ENCODE assay signal across 10 mouse cellular contexts in the genomic region with DNA sequence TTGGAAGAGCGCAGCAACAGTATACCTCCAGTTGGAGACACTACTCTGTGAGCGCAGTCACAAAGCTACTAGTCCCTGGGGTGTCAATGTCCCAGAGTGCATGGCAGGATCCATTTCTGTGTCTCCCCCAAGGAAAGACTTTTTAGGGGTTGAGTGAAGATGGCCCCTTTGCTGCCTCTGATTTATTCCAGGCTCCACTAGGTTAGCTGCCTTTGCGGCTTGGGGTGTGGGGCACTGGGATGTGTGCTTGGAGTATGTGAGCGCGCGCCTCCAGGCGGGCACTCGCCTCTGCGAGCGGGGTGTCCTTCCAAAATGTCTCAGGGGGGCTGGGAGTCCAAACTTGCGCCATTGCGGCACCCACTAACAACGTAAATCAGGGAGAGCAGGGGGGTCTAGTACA. TPM values are rescaled to one million over a fixed set of nuclear protein-coding genes. Genes with fewer than 3 reads are reported as not detected.
DNase-seq lines count a peak whose midpoint lies in the region; ATAC-seq lines count a peak whose summit lies in the region.
"Had no signal": no experiment of that assay in that cellular context is flagged by ENCODE, and none has a peak within 500 bp of the region (broad histone marks: within the 10 kb centered on the region; RNA-seq: fewer than 3 reads in every experiment).

No protein-coding gene starts in this region.

- no peaks in the 10 kb centered on the region for H3K9me3 ChIP-seq in heart, embryonic 13.5 days
- H3K9me3 ChIP-seq in hindbrain, embryonic 10.5 days: no peaks in the 10 kb centered on the region
- no peaks in the 10 kb centered on the region for H3K9me3 ChIP-seq in midbrain, embryonic 10.5 days (replicated peaks)

- no peaks in the 10 kb centered on the region for H3K4me1 ChIP-seq in heart, embryonic 13.5 days
- H3K4me1 ChIP-seq in hindbrain, embryonic 10.5 days (replicated peaks): 0 out of 2 replicates have a peak, but pooled peaks cover 3% of the 10 kb centered on the region
- peaks cover 3% of the 10 kb centered on the region; the same call in 1 of the 2 replicates for H3K4me1 ChIP-seq in midbrain, embryonic 10.5 days

- WGBS in heart, embryonic 13.5 days: 11% methylated on average over 13 of the region's 13 CpGs
- WGBS in hindbrain, embryonic 10.5 days: 13% methylated on average over 13 of the region's 13 CpGs
- 16% methylated on average over 13 of the region's 13 CpGs for WGBS in midbrain, embryonic 10.5 days

- peak overlapping the region; percentile 61 for H3K4me3 ChIP-seq in heart, embryonic 13.5 days
- H3K4me3 ChIP-seq in hindbrain, embryonic 10.5 days: peak overlapping the region; percentile 54
- H3K4me3 ChIP-seq in midbrain, embryonic 10.5 days: peak overlapping the region; percentile 58

- H3K36me3 ChIP-seq in heart, embryonic 13.5 days: no peaks in the 10 kb centered on the region
- H3K36me3 ChIP-seq in hindbrain, embryonic 10.5 days: no peaks in the 10 kb centered on the region
- H3K36me3 ChIP-seq in midbrain, embryonic 10.5 days: no peaks in the 10 kb centered on the region

- DNase-seq in heart, adult 11 months: no peak
- peak; percentile 15 to 49 for DNase-seq in cerebellum, postnatal 14 days
- DNase-seq in hindbrain, embryonic 10.5 days (ENCODE audit: low spot score): peak; percentile 19
- DNase-seq in midbrain, embryonic 10.5 days (ENCODE audit: low spot score): peak; percentile 29
- DNase-seq in yolk sac, embryonic 10.5 days (ENCODE audit: low spot score): peak; percentile 1
- DNase-seq in urinary bladder, postnatal 14 days (ENCODE audit: low spot score): no peak
- no peak for DNase-seq in B cell, adult 2 months

- H3K4me2 ChIP-seq in heart, embryonic 13.5 days: peak overlapping the region; percentile 81

- ATAC-seq in heart, embryonic 13.5 days (ENCODE audit: extremely low read depth, insufficient number of reproducible peaks, low FRiP score, low TSS enrichment): no peak

- H3K9ac ChIP-seq in heart, embryonic 13.5 days: 0 out of 2 replicates have a peak overlapping the region, but pooled peaks have one; percentile 19

- peaks cover 4% of the 10 kb centered on the region; the same call in 1 of the 2 replicates for H3K27me3 ChIP-seq in heart, embryonic 13.5 days (replicated peaks)
- H3K27me3 ChIP-seq in hindbrain, embryonic 10.5 days (ENCODE audit: insufficient read depth, poor library complexity, severe bottlenecking): peaks cover 5% of the 10 kb centered on the region; the same call in 1 of the 2 replicates
- H3K27me3 ChIP-seq in midbrain, embryonic 10.5 days (ENCODE audit: low read depth, poor library complexity, severe bottlenecking): peaks cover 11% of the 10 kb centered on the region; the same call in 1 of the 2 replicates
- H3K27me3 ChIP-seq: CH12.LX had no signal

- H3K27ac ChIP-seq in heart, embryonic 13.5 days (replicated peaks): no peak overlapping the region
- no peak overlapping the region for H3K27ac ChIP-seq in hindbrain, embryonic 10.5 days
- no peak overlapping the region for H3K27ac ChIP-seq in midbrain, embryonic 10.5 days (replicated peaks)
- H3K27ac ChIP-seq: macrophage had no signal

RNA-seq across cellular contexts. Expression of gene Pcdh11x, which starts 1.6 kb away (rescaled TPM):
- polyA plus RNA-seq in heart, embryonic 13.5 days (2015; fragmentation: Nextera tagmentation; extraction: Ambion mirVana): 4.0 and 4.6 TPM in 2 replicates
- polyA plus RNA-seq in hindbrain, embryonic 10.5 days (2016; fragmentation: Nextera tagmentation; extraction: Ambion mirVana): 1.9 and 3.5 TPM in 2 replicates
- polyA plus RNA-seq in midbrain, embryonic 10.5 days (2016; fragmentation: Nextera tagmentation; extraction: Ambion mirVana): 2.0 and 3.1 TPM in 2 replicates
- polyA plus RNA-seq: macrophage had no signal

RNA-seq across cellular contexts. Expression of gene H2afb3, which starts 21.2 kb away (rescaled TPM):
- polyA plus RNA-seq in heart, embryonic 13.5 days (2015; fragmentation: Nextera tagmentation; extraction: Ambion mirVana): not detected in 2 replicates
- polyA plus RNA-seq in hindbrain, embryonic 10.5 days (2016; fragmentation: Nextera tagmentation; extraction: Ambion mirVana): not detected in 2 replicates
- not detected in 2 replicates for polyA plus RNA-seq in midbrain, embryonic 10.5 days (2016; fragmentation: Nextera tagmentation; extraction: Ambion mirVana)
- polyA plus RNA-seq: macrophage had no signal

Comparison
In these comparisons a context has a peak if more than half of its experiments do, and no peak if none do; other contexts are left out.
1. DNase-seq: peak in cerebellum, postnatal 14 days (2 of 2), hindbrain, embryonic 10.5 days (single experiment), midbrain, embryonic 10.5 days (single experiment) and yolk sac, embryonic 10.5 days (single experiment); none in heart, adult 11 months (single experiment), urinary bladder, postnatal 14 days (single experiment) and B cell, adult 2 months (0 of 2).
2. Peak in every context shown above with its lines, with median percentiles within 50 percentile points of each other: H3K4me3 ChIP-seq.